In the genomic region with DNA sequence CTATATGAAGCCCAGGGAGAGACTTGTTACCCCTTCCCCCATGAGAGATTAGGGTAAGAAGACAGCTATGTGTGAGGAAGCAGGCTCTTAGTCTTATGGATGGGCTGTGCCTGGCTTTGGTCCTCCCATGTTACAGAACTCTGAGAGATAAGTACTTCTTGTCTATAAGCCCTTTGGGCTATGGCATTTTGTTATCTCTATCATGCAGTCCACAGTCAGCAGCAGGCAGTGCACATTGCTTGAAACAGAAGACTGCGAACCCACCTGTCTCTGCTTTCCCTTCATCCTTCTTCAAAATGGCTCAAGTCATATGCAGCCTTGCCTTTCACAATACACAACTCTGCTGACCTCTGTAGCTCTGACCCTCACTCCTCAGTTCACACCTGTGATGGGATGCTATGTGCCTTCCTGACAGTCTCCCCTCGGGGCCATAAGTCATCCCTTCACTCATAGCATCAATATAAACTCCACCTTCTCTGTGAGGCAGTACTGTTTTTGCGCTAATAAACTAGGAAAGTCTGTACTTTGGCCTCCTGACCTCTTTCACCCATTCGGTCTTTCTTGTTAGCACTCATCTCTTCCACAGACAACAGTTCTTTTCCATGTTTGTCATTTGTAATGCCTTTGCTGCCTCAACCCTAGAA, we compare ENCODE assay signal across 18 mouse cellular contexts.
A peak's percentile ranks its signal among the peaks of the same experiment; 100 is the strongest.
DNase-seq lines count a peak whose midpoint lies in the region; ATAC-seq and TF ChIP-seq lines count a peak whose summit lies in the region.
"Had no signal": no experiment of that assay in that cellular context is flagged by ENCODE, and none has a peak within 500 bp of the region (broad histone marks: within the 10 kb centered on the region; RNA-seq: fewer than 3 reads in every experiment).

No protein-coding gene starts in this region.

- WGBS in bone marrow, adult 2 months = 77% methylated on average over 4 of the region's 4 CpGs
- WGBS in liver, embryonic 12.5 days (ENCODE audit: insufficient replicate concordance) = 50% methylated on average over 4 of the region's 4 CpGs

- no peaks in the 10 kb centered on the region for H3K9me3 ChIP-seq in erythroblast, embryonic 14.5 days (ENCODE audit: control insufficient read depth, low read length)
- no peaks in the 10 kb centered on the region for H3K9me3 ChIP-seq in liver, embryonic 12.5 days (replicated peaks)
- H3K9me3 ChIP-seq: forebrain, embryonic 13.5 days; heart, embryonic 15.5 days; hindbrain, embryonic 13.5 days; neural tube, embryonic 13.5 days had no signal

- H3K4me1 ChIP-seq in bone marrow, adult 2 months (ENCODE audit: control insufficient read depth, insufficient read depth, low read length) = no peaks in the 10 kb centered on the region
- H3K4me1 ChIP-seq in erythroblast, embryonic 14.5 days (ENCODE audit: control insufficient read depth) = peaks cover 82% of the 10 kb centered on the region
- peaks cover 56% of the 10 kb centered on the region for H3K4me1 ChIP-seq in liver, embryonic 12.5 days
- H3K4me1 ChIP-seq: hindbrain, embryonic 13.5 days had no signal

- peak overlapping the region; percentile 69 for H3K27ac ChIP-seq in bone marrow, adult 2 months (ENCODE audit: control insufficient read depth, insufficient read depth, low read depth, low read length, poor library complexity)
- H3K27ac ChIP-seq in liver, embryonic 12.5 days = peak overlapping the region; percentile 95
- H3K27ac ChIP-seq: forebrain, embryonic 13.5 days; heart, embryonic 15.5 days; hindbrain, embryonic 13.5 days; neural tube, embryonic 13.5 days had no signal

- DNase-seq in spleen, postnatal 10 days (ENCODE audit: low spot score in 2 of 2) = peak; percentile 39 to 48
- DNase-seq in thymus, adult 18-20 months = no peak
- no peak for DNase-seq in gastrocnemius, postnatal 4 days (ENCODE audit: low spot score in 2 of 2)
- DNase-seq in layer of hippocampus, adult 18-20 months (ENCODE audit: low spot score in 2 of 2) = no peak
- DNase-seq in cerebellum, adult 11-12 months = no peak
- DNase-seq: adrenal gland, postnatal 14 days; heart, adult 11 months; kidney, adult 2 months; left cerebral cortex, postnatal 4 days; lung, embryonic 14.5 days; right cerebral cortex, postnatal 4 days had no signal

- TF ChIP-seq POLR2A in bone marrow, adult 2 months (IDR thresholded peaks at IDR 0.05; ENCODE audit: borderline replicate concordance, control insufficient read depth, low read depth, low read length) = no peak

- no peak overlapping the region for H3K4me3 ChIP-seq in bone marrow, adult 2 months (replicated peaks; ENCODE audit: control insufficient read depth, low read depth, low read length)
- H3K4me3 ChIP-seq in erythroblast, embryonic 14.5 days (replicated peaks) = peak overlapping the region; percentile 49
- no peak overlapping the region for H3K4me3 ChIP-seq in liver, embryonic 12.5 days
- H3K4me3 ChIP-seq: forebrain, embryonic 13.5 days; heart, embryonic 15.5 days; hindbrain, embryonic 13.5 days; neural tube, embryonic 13.5 days had no signal

- no peaks in the 10 kb centered on the region for H3K27me3 ChIP-seq in erythroblast, embryonic 14.5 days (ENCODE audit: control insufficient read depth)
- no peaks in the 10 kb centered on the region for H3K27me3 ChIP-seq in liver, embryonic 12.5 days (replicated peaks)
- H3K27me3 ChIP-seq: forebrain, embryonic 13.5 days; heart, embryonic 15.5 days had no signal

- peak overlapping the region; percentile 61 for H3K4me2 ChIP-seq in liver, embryonic 12.5 days
- H3K4me2 ChIP-seq: forebrain, embryonic 13.5 days; heart, embryonic 15.5 days; hindbrain, embryonic 13.5 days; lung, embryonic 14.5 days; neural tube, embryonic 13.5 days had no signal

- peak; percentile 99 for ATAC-seq in liver, embryonic 12.5 days
- ATAC-seq: forebrain, embryonic 13.5 days had no signal

- TF ChIP-seq CTCF in bone marrow, adult 2 months (IDR thresholded peaks at IDR 0.05; ENCODE audit: control insufficient read depth, insufficient read depth, low read length) = no peak

- H3K36me3 ChIP-seq in erythroblast, embryonic 14.5 days (ENCODE audit: control insufficient read depth) = no peaks in the 10 kb centered on the region; the same call in 1 of the 2 replicates
- H3K36me3 ChIP-seq in liver, embryonic 12.5 days = no peaks in the 10 kb centered on the region
- H3K36me3 ChIP-seq: heart, embryonic 15.5 days; hindbrain, embryonic 13.5 days; neural tube, embryonic 13.5 days had no signal

- peak overlapping the region; percentile 40 for H3K9ac ChIP-seq in liver, embryonic 12.5 days
- H3K9ac ChIP-seq: forebrain, embryonic 13.5 days; heart, embryonic 15.5 days; hindbrain, embryonic 13.5 days; lung, embryonic 14.5 days; neural tube, embryonic 13.5 days had no signal

Comparison
In these comparisons a context has a peak if more than half of its experiments do, and no peak if none do; other contexts are left out.
1. DNase-seq: peak in spleen, postnatal 10 days (2 of 2); none in thymus, adult 18-20 months (0 of 2), gastrocnemius, postnatal 4 days (0 of 2), layer of hippocampus, adult 18-20 months (0 of 2) and cerebellum, adult 11-12 months (single experiment).